Mouse (Mus musculus) liver, embryonic 14.5 days (tissue): ENCODE results near the gene Arhgap9. TPM values are rescaled to one million over a fixed set of nuclear protein-coding genes. Genes with fewer than 3 reads are reported as not detected.

Source experiments
- ATAC-seq: fragments of 200-750 bp; cut with Nextera tagmentation; 2 replicates; pipeline ENCODE4 v1.8.0; 2017; ENCODE audit warnings: moderate number of reproducible peaks, mild to moderate bottlenecking, moderate library complexity; ENCODE audit not compliant: insufficient read depth
- DNase-seq, 3 experiments: peaks; one replicate each; pipeline ENCODE4 v3.0.0-alpha.2; 2012 to 2013; ENCODE audit warnings: low read depth in 3 of 3, low spot score in 3 of 3
- H3K27ac ChIP-seq: fragments of 300-500 bp; sonication (generic); 2 replicates; pipeline ENCODE4 v1.5.1; 2014; ENCODE audit warnings: moderate library complexity, mild to moderate bottlenecking, control low read depth, inconsistent platforms
- H3K27me3 ChIP-seq: fragments of 300-500 bp; sonication (generic); 2 replicates; pipeline ENCODE4 v1.6.1; 2014; ENCODE audit warnings: mild to moderate bottlenecking, low read length, moderate library complexity; ENCODE audit not compliant: control insufficient read depth, insufficient read depth
- H3K36me3 ChIP-seq: fragments of 300-500 bp; sonication (generic); replicated peaks from 2 replicates; pipeline ENCODE4 v1.6.1; 2014; ENCODE audit warnings: low read depth; ENCODE audit not compliant: control insufficient read depth, insufficient read depth
- H3K4me1 ChIP-seq, 2 experiments: fragments of 200-500 bp in 1 of 2; fragments of 300-500 bp in 1 of 2; sonication (generic) in 1 of 2; replicated peaks; 2 replicates each; pipeline ENCODE4 v1.6.1; 2012 to 2014; ENCODE audit warnings: antibody characterized with exemption in 1 of 2, inconsistent platforms in 1 of 2, low read length in 1 of 2; ENCODE audit not compliant: control insufficient read depth in 2 of 2, insufficient read depth in 2 of 2
- H3K4me2 ChIP-seq: fragments of 300-500 bp; sonication (generic); 2 replicates; pipeline ENCODE4 v1.6.1; 2014; ENCODE audit warnings: low read depth, mild to moderate bottlenecking, control low read depth, moderate library complexity
- H3K4me3 ChIP-seq, 2 experiments: fragments of 200-500 bp in 1 of 2; fragments of 300-500 bp in 1 of 2; sonication (generic) in 1 of 2; 2 replicates each; pipeline ENCODE4 v1.5.1; 2012 to 2014; ENCODE audit warnings: low read depth in 2 of 2, low read length in 2 of 2, mild to moderate bottlenecking in 2 of 2, control low read depth in 1 of 2, inconsistent platforms in 1 of 2, moderate library complexity in 1 of 2; ENCODE audit not compliant: insufficient read depth in 1 of 2
- H3K9ac ChIP-seq: fragments of 300-500 bp; sonication (generic); replicated peaks from 2 replicates; pipeline ENCODE4 v1.6.1; 2014; ENCODE audit warnings: mild to moderate bottlenecking, control low read depth, moderate library complexity
- H3K9me3 ChIP-seq: fragments of 300-500 bp; sonication (generic); 2 replicates; pipeline ENCODE4 v1.6.1; 2016; ENCODE audit warnings: low read length, mixed read lengths; ENCODE audit not compliant: control insufficient read depth
- CTCF ChIP-seq: IDR thresholded peaks from 2 replicates; pipeline ENCODE4 v1.5.1; 2016; ENCODE audit warnings: antibody characterized with exemption, low read depth, control low read depth
- EP300 ChIP-seq: IDR thresholded peaks from 2 replicates; pipeline ENCODE4 v1.6.1; 2016; ENCODE audit warnings: antibody characterized with exemption, low read depth
- WGBS: fragments of 180-500 bp; shearing (Covaris S2); extraction: QIAGEN DNeasy Blood & Tissue Kit; methylation state at CpG from one replicate; pipeline ENCODE4 v1.1.7; 2014; ENCODE audit not compliant: insufficient replicate concordance; 5-methylcytosine and 5-hydroxymethylcytosine counted together
- polyA plus RNA-seq, 2 experiments: library from polyadenylated mRNA; depleted of rRNA in 1 of 2; stranded (reverse) in 1 of 2; unstranded in 1 of 2; fragments of >200 nt; fragmentation: Nextera tagmentation in 1 of 2; extraction: Ambion mirVana in 1 of 2; gene quantifications; 2 replicates each; pipeline versions ENCODE4 v1.2.1 to v1.2.3; 2012 to 2014

The Arhgap9 gene
- polyA plus RNA-seq, 2 experiments = 8.8 to 12.4 TPM

- no peak for ATAC-seq
- Histone ChIP-seq H3K4me1 (peaks cover 0 to 23% of the 10 kb centered on the region in 2 experiments; a peak in 3 of 4 replicates), H3K4me2 (peak overlapping the region; percentile 90), H3K27me3 (no peaks in the 10 kb centered on the region), H3K36me3 (peaks cover 43% of the 10 kb centered on the region), H3K9me3 (no peaks in the 10 kb centered on the region), H3K9ac (no peak overlapping the region), H3K27ac (no peak overlapping the region), H3K4me3 (peak overlapping the region in 1 of 2 experiments; percentile 87; a peak in 1 of 4 replicates)
- TF ChIP-seq CTCF = no peak
- no peak for DNase-seq
- 70% methylated on average over 7 of the region's 7 CpGs for WGBS
These were observed 35.0 kb upstream of the Arhgap9 start for GRCm38 (mm10) chr10:127286730-127287129.

- 68% methylated on average over 15 of the region's 15 CpGs for WGBS
- peaks cover 39% of the 10 kb centered on the region for H3K36me3 ChIP-seq
- TF ChIP-seq CTCF (no peak), EP300 (no peak)
- no peaks in the 10 kb centered on the region for H3K9me3 ChIP-seq
- H3K9ac ChIP-seq = peak overlapping the region; percentile 92
- H3K4me3 ChIP-seq = peak overlapping the region; percentile 78 to 87
- DNase-seq = no peak
- H3K4me1 ChIP-seq = peaks cover 4 to 28% of the 10 kb centered on the region in 2 experiments
- peak overlapping the region; percentile 90 for H3K4me2 ChIP-seq
- H3K27me3 ChIP-seq = no peaks in the 10 kb centered on the region
- ATAC-seq = no peak
- peak overlapping the region; percentile 99 for H3K27ac ChIP-seq
These were observed 34.4 kb upstream of the Arhgap9 start for GRCm38 (mm10) chr10:127287271-127287935.

- DNase-seq = no peak
- peaks cover 38% of the 10 kb centered on the region for H3K36me3 ChIP-seq
- peak overlapping the region; percentile 99 for H3K27ac ChIP-seq
- TF ChIP-seq EP300 (no peak), CTCF (no peak)
- ATAC-seq = no peak
- no peaks in the 10 kb centered on the region for H3K27me3 ChIP-seq
- H3K9ac ChIP-seq = peak overlapping the region; percentile 92
- H3K4me2 ChIP-seq = peak overlapping the region; percentile 90
- 0% methylated on average over 3 of the region's 3 CpGs for WGBS
- peak overlapping the region; percentile 78 to 87 for H3K4me3 ChIP-seq
- H3K9me3 ChIP-seq = no peaks in the 10 kb centered on the region
- H3K4me1 ChIP-seq = peaks cover 9 to 30% of the 10 kb centered on the region in 2 experiments
These were observed 33.8 kb upstream of the Arhgap9 start for GRCm38 (mm10) chr10:127287936-127288293.

- H3K27me3 ChIP-seq = no peaks in the 10 kb centered on the region
- DNase-seq (no peak), ATAC-seq (peak; percentile 5; the same call in 1 of the 2 replicates)
- TF ChIP-seq EP300 (no peak), CTCF (no peak)
- peak overlapping the region; percentile 99 for H3K27ac ChIP-seq
- H3K9me3 ChIP-seq = no peaks in the 10 kb centered on the region
- H3K36me3 ChIP-seq = peaks cover 38% of the 10 kb centered on the region
- H3K9ac ChIP-seq = peak overlapping the region; percentile 92
- peak overlapping the region; percentile 78 to 87 for H3K4me3 ChIP-seq
- H3K4me2 ChIP-seq = peak overlapping the region; percentile 90
- H3K4me1 ChIP-seq = peaks cover 13 to 34% of the 10 kb centered on the region in 2 experiments
- 1% methylated on average over 17 of the region's 28 CpGs for WGBS
These were observed 33.4 kb upstream of the Arhgap9 start for GRCm38 (mm10) chr10:127288328-127288799.

GRCm38 (mm10) chr10:127288800-127289572, 32.8 kb upstream of the Arhgap9 start, which contains the start of gene Mbd6:
Mbd6 (minus strand) TSS chr10:127289018.
- WGBS = 1% methylated on average over 30 of the region's 65 CpGs
- peaks cover 19 to 37% of the 10 kb centered on the region in 2 experiments for H3K4me1 ChIP-seq
- H3K9me3 ChIP-seq = no peaks in the 10 kb centered on the region
- H3K4me2 ChIP-seq = peak within 1 kb of the TSS; percentile 90
- H3K27me3 ChIP-seq = no peaks in the 10 kb centered on the region
- peak within 1 kb of the TSS; percentile 99 for H3K27ac ChIP-seq
- H3K4me3 ChIP-seq = peak within 1 kb of the TSS; percentile 78 to 87
- DNase-seq (peak; percentile 84 to 90 (median 87)), ATAC-seq (peak; percentile 55)
- TF ChIP-seq EP300 (peak; percentile 1; the same call in 1 of the 2 replicates), CTCF (no peak)
- H3K36me3 ChIP-seq = peaks cover 38% of the 10 kb centered on the region
- peak within 1 kb of the TSS; percentile 92 for H3K9ac ChIP-seq
